Mouse (Mus musculus): ENCODE measurements around the gene Snx29. TPM values are rescaled to one million over a fixed set of nuclear protein-coding genes. Genes with fewer than 3 reads are reported as not detected.
"Not testable (repeated sequence)": the region's sequence is repeated elsewhere in the genome, so short reads cannot be mapped to it uniquely, and the experiment has no call there.

The Snx29 gene
- polyA plus RNA-seq, 1 experiment from 2014 or later: 6.9 TPM

DNA sequence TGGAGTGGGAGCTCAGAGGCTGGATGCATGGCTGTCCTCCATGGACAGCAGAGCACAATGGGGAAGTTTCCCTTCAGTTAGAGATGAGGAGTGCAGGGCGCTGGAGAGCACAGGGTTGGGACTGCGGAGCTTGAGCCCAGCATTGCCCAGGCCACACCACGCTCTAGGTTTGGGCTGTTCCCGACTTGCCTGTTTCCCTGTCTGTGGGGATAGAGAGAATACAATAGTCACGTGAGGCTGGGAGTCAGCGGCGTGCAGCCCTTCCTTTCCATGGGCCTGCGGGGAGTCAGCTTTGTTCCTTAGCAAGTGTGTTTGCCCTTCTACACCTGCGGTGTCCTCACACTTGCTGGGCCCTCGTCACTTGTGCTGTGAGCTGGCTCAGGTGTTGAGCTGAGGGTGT is 37.2 kb downstream of the Snx29 start:
- H3K36me3 ChIP-seq (ENCODE audit: insufficient read depth, low read length): peaks cover 3% of the 10 kb centered on the region; the same call in 1 of the 2 replicates
- no peaks in the 10 kb centered on the region for H3K27me3 ChIP-seq (ENCODE audit: insufficient read depth, low read length)
- no peak for ATAC-seq (replicated peaks; ENCODE audit: low FRiP score, low read depth)
- no peaks in the 10 kb centered on the region for H3K9me3 ChIP-seq (replicated peaks; ENCODE audit: low read length)
- H3K27ac ChIP-seq: 0 out of 2 replicates have a peak overlapping the region, but pooled peaks have one; percentile 13
- H3K4me2 ChIP-seq (ENCODE audit: low read length): no peak overlapping the region
- H3K4me3 ChIP-seq (replicated peaks; ENCODE audit: low read depth, low read length): no peak overlapping the region
- 55% methylated on average over 10 of the region's 10 CpGs for WGBS
- no peak overlapping the region for H3K9ac ChIP-seq (ENCODE audit: low read depth, low read length)
- DNase-seq (ENCODE audit: low spot score): no peak
- TF ChIP-seq CTCF (IDR thresholded peaks at IDR 0.05; ENCODE audit: low read depth): no peak
- no peaks in the 10 kb centered on the region; the same call in 1 of the 2 replicates for H3K4me1 ChIP-seq (replicated peaks; ENCODE audit: insufficient read depth, low read length)

DNA sequence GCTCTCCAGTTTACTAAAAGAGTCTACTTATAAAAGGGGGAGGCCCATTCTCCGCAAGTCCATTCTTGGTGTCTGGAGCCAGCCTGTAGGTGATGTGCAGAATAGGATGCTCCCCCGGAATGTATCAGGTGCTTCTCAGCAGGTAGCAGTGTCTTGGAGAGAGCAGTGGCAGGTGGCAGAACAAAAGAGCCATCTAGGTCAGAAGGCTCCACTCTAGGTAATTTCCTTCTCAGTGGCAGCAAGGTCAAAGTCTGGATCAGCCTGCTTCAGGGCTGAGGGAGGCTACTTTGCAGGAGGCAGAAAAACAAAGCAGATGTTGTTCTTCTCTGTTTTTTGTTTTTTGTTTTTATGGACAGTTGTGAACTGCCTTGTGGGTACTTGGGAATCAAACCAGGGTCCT is 37.9 kb downstream of the Snx29 start:
- H3K4me2 ChIP-seq (ENCODE audit: low read length); H3K9ac ChIP-seq (ENCODE audit: low read depth, low read length); H3K27ac ChIP-seq; H3K4me1 ChIP-seq (replicated peaks; ENCODE audit: insufficient read depth, low read length); H3K36me3 ChIP-seq (ENCODE audit: insufficient read depth, low read length); ATAC-seq (replicated peaks; ENCODE audit: low FRiP score, low read depth); H3K9me3 ChIP-seq (replicated peaks; ENCODE audit: low read length); DNase-seq (ENCODE audit: low spot score); H3K27me3 ChIP-seq (ENCODE audit: insufficient read depth, low read length); H3K4me3 ChIP-seq (replicated peaks; ENCODE audit: low read depth, low read length): not testable (repeated sequence)
- 94% methylated on average over 2 of the region's 2 CpGs for WGBS

DNA sequence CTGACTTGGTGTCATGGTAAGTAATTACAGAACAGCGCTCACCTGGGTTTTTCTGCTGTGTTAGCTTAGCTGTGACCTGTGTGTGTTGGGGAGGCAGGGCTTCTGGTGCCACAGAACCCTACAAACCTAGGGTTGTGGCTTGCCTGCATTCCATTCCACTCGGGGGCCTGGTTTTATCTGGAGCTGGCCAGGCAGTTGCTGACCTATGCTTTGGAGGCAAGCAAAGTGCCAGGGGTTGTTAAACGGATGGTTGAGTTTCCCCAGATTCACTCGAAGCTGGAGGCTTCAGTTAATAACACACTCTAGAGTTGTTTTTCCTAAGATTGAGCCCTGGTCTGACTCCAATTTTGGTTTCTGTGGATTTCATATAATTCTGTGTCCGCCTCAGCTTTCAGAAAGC is 42.9 kb downstream of the Snx29 start:
- Histone ChIP-seq H3K9me3 (replicated peaks; ENCODE audit: low read length) (no peaks in the 10 kb centered on the region), H3K27ac (peak overlapping the region; percentile 86), H3K36me3 (ENCODE audit: insufficient read depth, low read length) (no peaks in the 10 kb centered on the region), H3K4me3 (replicated peaks; ENCODE audit: low read depth, low read length) (no peak overlapping the region), H3K9ac (ENCODE audit: low read depth, low read length) (no peak overlapping the region), H3K4me2 (ENCODE audit: low read length) (no peak overlapping the region), H3K27me3 (ENCODE audit: insufficient read depth, low read length) (no peaks in the 10 kb centered on the region), H3K4me1 (replicated peaks; ENCODE audit: insufficient read depth, low read length) (peaks cover 18% of the 10 kb centered on the region; the same call in 1 of the 2 replicates)
- ATAC-seq (replicated peaks; ENCODE audit: low FRiP score, low read depth) (peak; percentile 87), DNase-seq (ENCODE audit: low spot score) (peak; percentile 48)
- no peak for TF ChIP-seq CTCF (IDR thresholded peaks at IDR 0.05; ENCODE audit: low read depth)
- WGBS: 24% methylated on average over 5 of the region's 5 CpGs

DNA sequence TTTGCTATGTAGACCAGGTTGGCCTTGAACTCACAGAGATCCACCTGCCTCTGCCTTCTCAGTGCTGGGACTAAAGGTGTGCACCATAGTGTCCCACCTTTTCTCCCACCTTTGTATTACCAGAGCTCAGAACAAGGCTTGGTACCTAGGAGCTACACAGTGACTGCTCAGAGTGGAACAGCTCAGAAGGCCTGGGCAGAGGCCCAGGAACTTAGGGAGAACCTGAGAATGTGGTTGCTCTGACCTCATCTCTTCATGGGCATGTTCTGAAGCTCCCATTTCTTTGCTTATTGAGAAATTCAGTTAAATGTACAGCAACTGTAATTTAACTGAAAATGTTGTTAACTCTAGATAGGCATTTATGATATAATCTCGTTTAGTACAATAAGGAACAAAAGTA is 44.1 kb downstream of the Snx29 start:
- ATAC-seq (replicated peaks; ENCODE audit: low FRiP score, low read depth) (no peak), DNase-seq (ENCODE audit: low spot score) (no peak)
- no peak for TF ChIP-seq CTCF (IDR thresholded peaks at IDR 0.05; ENCODE audit: low read depth)
- peak overlapping the region; percentile 86 for H3K27ac ChIP-seq
- H3K36me3 ChIP-seq (ENCODE audit: insufficient read depth, low read length): no peaks in the 10 kb centered on the region
- H3K4me2 ChIP-seq (ENCODE audit: low read length): no peak overlapping the region
- peaks cover 18% of the 10 kb centered on the region; the same call in 1 of the 2 replicates for H3K4me1 ChIP-seq (replicated peaks; ENCODE audit: insufficient read depth, low read length)
- no peak overlapping the region for H3K9ac ChIP-seq (ENCODE audit: low read depth, low read length)
- H3K9me3 ChIP-seq (replicated peaks; ENCODE audit: low read length): no peaks in the 10 kb centered on the region
- no peak overlapping the region for H3K4me3 ChIP-seq (replicated peaks; ENCODE audit: low read depth, low read length)
- no peaks in the 10 kb centered on the region for H3K27me3 ChIP-seq (ENCODE audit: insufficient read depth, low read length)
- 67% methylated on average over 1 of the region's 1 CpGs for WGBS

- Histone ChIP-seq H3K4me2 (ENCODE audit: low read length) (no peak overlapping the region), H3K4me1 (replicated peaks; ENCODE audit: insufficient read depth, low read length) (peaks cover 18% of the 10 kb centered on the region; the same call in 1 of the 2 replicates), H3K4me3 (replicated peaks; ENCODE audit: low read depth, low read length) (no peak overlapping the region), H3K36me3 (ENCODE audit: insufficient read depth, low read length) (no peaks in the 10 kb centered on the region), H3K27ac (0 out of 2 replicates have a peak overlapping the region, but pooled peaks have one; percentile 27), H3K9me3 (replicated peaks; ENCODE audit: low read length) (no peaks in the 10 kb centered on the region), H3K9ac (ENCODE audit: low read depth, low read length) (no peak overlapping the region), H3K27me3 (ENCODE audit: insufficient read depth, low read length) (no peaks in the 10 kb centered on the region)
- WGBS: 88% methylated on average over 3 of the region's 3 CpGs
- ATAC-seq (replicated peaks; ENCODE audit: low FRiP score, low read depth): no peak
- DNase-seq (ENCODE audit: low spot score): no peak
- no peak for TF ChIP-seq CTCF (IDR thresholded peaks at IDR 0.05; ENCODE audit: low read depth)
These were observed 45.7 kb downstream of the Snx29 start for GRCm38 (mm10) chr16:11368412-11368811.

DNA sequence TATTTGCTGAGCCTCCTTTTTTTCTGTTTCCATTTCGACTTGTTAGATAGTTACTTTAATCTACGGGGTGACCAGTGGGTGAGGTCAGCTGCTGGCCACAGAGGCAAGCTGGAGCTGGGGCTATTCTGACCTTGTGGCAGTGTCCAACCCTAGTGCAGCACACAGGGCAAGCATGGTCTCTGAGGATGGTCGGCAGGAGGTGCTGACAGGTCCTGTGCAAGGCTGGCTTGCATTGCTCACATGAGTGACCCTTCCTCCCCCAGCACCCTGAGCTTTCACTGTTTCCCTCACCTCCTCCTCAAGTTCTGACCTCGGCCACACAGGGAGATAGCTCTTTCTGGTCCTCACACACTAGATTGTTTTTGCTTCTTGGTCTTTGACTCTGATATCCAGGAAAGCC is 46.5 kb downstream of the Snx29 start:
- no peak overlapping the region for H3K4me2 ChIP-seq (ENCODE audit: low read length)
- no peak overlapping the region for H3K4me3 ChIP-seq (replicated peaks; ENCODE audit: low read depth, low read length)
- DNase-seq (ENCODE audit: low spot score) (no peak), ATAC-seq (replicated peaks; ENCODE audit: low FRiP score, low read depth) (no peak)
- WGBS: 44% methylated on average over 4 of the region's 4 CpGs
- TF ChIP-seq CTCF (IDR thresholded peaks at IDR 0.05; ENCODE audit: low read depth): peak; percentile 3; the same call in 1 of the 2 replicates
- no peaks in the 10 kb centered on the region for H3K36me3 ChIP-seq (ENCODE audit: insufficient read depth, low read length)
- no peak overlapping the region for H3K9ac ChIP-seq (ENCODE audit: low read depth, low read length)
- no peaks in the 10 kb centered on the region for H3K27me3 ChIP-seq (ENCODE audit: insufficient read depth, low read length)
- peak overlapping the region; percentile 27 for H3K27ac ChIP-seq
- peaks cover 18% of the 10 kb centered on the region; the same call in 1 of the 2 replicates for H3K4me1 ChIP-seq (replicated peaks; ENCODE audit: insufficient read depth, low read length)
- H3K9me3 ChIP-seq (replicated peaks; ENCODE audit: low read length): no peaks in the 10 kb centered on the region

DNA sequence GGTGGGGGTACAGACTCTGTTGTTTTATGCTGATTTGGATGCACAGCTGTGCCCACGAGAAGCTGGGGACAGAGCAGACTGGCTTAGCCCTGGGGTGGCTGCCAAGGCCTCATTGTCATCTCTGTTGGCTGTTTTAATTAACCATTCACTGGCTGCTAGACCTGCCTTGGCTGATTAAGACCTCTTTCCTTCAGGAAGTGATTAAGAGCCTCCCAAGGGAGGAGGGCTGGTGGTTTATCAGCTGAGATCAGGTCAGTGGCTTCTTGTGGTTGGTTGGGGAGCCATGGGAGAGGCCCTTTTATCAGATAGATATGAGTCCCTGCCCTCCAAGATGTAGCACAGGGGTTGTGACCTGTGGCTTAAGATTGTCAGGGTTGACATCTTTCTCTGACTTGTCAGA is 46.9 kb downstream of the Snx29 start:
- DNase-seq (ENCODE audit: low spot score): no peak
- Histone ChIP-seq H3K9me3 (replicated peaks; ENCODE audit: low read length) (no peaks in the 10 kb centered on the region), H3K4me1 (replicated peaks; ENCODE audit: insufficient read depth, low read length) (peaks cover 18% of the 10 kb centered on the region; the same call in 1 of the 2 replicates), H3K4me2 (ENCODE audit: low read length) (no peak overlapping the region), H3K27me3 (ENCODE audit: insufficient read depth, low read length) (no peaks in the 10 kb centered on the region), H3K9ac (ENCODE audit: low read depth, low read length) (no peak overlapping the region), H3K4me3 (replicated peaks; ENCODE audit: low read depth, low read length) (no peak overlapping the region), H3K27ac (peak overlapping the region; percentile 27), H3K36me3 (ENCODE audit: insufficient read depth, low read length) (no peaks in the 10 kb centered on the region)
- TF ChIP-seq CTCF (IDR thresholded peaks at IDR 0.05; ENCODE audit: low read depth): no peak
- 15% methylated on average over 1 of the region's 1 CpGs for WGBS
- no peak for ATAC-seq (replicated peaks; ENCODE audit: low FRiP score, low read depth)

Measured in kidney, postnatal 0 days (tissue).